Mouse (Mus musculus) heart, adult 2 months (tissue): ENCODE data around the gene Dgkk.

ENCODE experiments used
- CTCF ChIP-seq: fragments of 200-600 bp; IDR thresholded peaks from 2 replicates; pipeline ENCODE4 v1.8.1; 2022; ENCODE audit warnings: antibody characterized with exemption, mild to moderate bottlenecking, moderate library complexity
- EP300 ChIP-seq: fragments of 200-500 bp; IDR thresholded peaks from 2 replicates; pipeline ENCODE4 v1.6.1; 2011; ENCODE audit warnings: low read depth, low read length, control low read depth; ENCODE audit not compliant: insufficient read depth

DNA sequence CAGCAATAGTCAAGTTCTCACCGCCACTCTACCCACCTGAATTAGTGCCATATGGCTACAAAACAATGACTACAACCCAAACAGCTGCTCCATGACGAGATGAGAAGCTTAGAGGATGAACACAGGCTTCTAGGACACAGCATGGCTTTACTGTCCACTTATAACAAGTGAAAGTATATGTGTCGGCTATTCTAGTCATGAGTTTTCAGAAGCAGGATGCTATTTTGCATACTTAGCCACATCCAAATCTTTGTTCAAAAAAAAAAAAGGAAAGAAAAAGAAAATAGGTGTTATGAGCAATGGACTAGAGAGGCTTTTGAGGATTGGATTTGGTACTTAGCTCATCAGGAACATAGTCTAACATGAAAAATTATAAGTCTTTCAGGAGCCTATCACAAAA, 74.4 kb downstream of the Dgkk start:
- TF ChIP-seq CTCF (no peak), EP300 (no peak)
